Mouse (Mus musculus) 3134 (cell line): Measurements from ENCODE around the gene AI467606.
"Not testable (repeated sequence)": the region's sequence is repeated elsewhere in the genome, so short reads cannot be mapped to it uniquely, and the experiment has no call there.

Experiments
- DNase-seq: peaks from one replicate; pipeline ENCODE4 v3.0.0-alpha.2; 2011; ENCODE audit warnings: low spot score; ENCODE audit not compliant: insufficient read length; ENCODE audit errors: extremely low read depth

AI467606 gene

DNA sequence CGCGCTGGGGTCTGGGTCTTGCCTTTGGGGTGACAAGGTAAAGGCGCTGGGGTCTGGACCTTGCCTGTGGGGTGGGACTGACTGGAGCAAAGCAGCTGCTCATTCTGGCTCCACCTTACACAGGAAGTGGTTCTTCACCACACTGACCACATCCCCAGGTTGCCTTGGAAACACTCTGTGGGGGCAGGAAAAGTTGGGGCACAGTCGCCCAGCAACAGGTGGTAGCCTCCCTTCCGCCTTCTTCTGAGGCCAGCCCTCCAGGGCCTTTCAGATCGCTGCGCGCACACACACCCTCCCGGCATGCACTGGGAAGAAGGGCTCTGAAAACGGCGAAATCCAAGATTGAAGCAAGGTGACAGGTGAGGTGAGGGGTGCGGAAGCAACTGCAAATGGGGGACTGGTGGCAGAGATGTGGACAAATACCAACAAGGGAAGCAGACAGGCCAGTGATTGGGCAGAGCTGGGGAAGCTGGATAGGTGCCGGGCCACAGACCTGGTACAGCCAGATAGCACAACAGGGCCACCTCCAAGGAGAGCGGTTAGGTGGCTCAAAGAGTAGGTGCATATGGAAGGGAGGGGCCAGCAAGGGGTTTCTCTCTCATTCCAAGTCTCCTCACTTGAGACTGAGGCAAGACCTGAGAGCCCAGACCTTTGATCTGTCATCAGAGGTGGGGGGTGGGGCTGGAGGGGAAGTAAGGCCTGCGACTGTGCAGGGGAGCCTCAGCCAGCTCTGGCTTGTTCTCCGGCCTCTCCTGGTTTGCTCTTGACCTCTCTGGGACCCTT is at the start of gene AI467606:
Gene AI467606 (plus strand): TSS at position 246 of the 783 bp plus-strand sequence.
- peak; percentile 85 for DNase-seq

DNA sequence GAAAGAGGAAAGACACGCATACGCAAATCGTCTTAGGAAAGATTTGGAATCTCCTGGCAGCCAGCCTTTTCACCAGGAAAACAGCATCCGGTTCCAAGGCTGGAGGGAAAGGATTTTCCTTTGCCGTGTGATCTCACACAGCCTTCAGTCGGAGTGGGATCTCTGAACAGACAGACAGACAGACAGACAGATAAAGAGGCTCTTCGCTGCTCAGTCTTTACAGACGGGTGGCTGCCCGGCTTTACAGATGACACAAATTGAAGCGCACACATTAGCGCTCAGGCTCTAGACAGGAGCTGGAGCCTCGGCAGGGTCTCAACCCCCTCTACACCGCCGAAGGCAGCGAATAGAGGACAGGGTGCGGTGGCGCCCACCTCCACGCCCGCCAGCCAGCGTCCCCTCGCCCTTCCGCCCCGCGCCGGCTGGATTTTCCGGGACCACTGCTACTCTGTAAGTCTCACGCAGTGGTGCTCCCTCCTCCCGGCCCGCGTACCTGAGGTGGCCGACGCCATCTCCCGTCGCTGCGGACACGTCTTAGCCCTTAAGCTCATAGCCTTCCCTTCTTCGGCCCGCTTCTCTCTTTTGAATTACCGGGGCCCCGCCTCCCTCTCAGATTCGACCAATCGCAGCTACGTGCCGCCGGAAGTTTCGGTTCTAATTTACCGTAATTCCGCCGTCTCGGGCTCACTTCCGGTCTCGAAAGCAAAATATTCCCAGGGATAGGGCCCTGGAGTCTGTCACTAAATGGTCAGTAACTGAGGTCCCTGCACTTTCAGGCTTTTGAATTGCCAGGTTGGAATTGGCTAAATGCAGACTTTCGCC is 49.1 kb upstream of the AI467606 start, which contains the start of gene Kif22:
Gene Kif22 (minus strand): TSS at position 621 of the 822 bp plus-strand sequence.
- peak; percentile 79 for DNase-seq

DNA sequence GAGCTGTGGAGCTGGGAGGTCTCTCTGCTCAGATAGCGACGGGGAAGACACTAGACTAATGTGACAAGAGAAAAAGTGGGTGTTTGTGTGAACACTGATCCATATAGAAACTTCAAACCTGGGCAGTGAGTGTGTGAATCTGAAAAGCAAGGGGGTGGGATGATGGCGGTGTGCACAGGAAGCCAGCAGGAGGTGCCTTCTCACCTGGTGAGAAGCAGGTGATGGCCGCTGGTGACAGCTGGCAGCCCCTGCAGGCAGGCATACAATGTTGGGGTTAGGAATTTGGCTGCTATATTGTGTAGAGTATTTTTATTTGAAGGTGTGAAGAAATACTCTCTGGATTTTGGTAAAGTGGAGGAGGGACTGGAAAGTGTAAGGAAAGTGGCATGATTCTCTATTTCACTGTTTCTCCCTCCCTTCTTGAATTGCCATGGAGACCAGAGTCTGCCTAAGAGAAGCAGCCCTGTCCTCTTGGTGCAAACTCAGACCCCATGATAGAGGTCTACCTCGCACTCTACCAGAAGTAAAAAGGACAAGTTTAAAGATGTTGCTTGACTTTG is 36.1 kb upstream of the AI467606 start:
- no peak for DNase-seq

GRCm38 (mm10) chr7:127065538-127065937 is 25.6 kb upstream of the AI467606 start:
- no peak for DNase-seq

DNA sequence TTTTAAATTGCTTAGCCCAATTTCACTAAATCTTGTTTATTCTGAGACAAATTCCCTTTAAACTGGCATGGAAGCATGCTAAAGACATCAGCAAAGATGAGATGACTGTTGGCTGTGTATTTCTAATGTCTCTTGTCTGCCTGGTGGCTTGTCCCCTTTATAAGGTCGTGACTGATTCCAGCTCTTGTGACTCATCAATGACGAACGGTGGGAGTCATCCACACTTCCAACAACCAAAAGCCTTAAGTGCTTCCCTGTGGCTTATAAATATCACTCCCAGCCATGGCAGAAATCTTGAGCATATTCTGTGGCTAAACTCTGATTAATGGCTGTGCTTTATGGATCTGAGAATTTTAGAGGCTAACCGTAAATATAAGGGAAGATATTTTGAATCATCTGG is 24.8 kb upstream of the AI467606 start:
- DNase-seq, result peak; percentile 34

DNA sequence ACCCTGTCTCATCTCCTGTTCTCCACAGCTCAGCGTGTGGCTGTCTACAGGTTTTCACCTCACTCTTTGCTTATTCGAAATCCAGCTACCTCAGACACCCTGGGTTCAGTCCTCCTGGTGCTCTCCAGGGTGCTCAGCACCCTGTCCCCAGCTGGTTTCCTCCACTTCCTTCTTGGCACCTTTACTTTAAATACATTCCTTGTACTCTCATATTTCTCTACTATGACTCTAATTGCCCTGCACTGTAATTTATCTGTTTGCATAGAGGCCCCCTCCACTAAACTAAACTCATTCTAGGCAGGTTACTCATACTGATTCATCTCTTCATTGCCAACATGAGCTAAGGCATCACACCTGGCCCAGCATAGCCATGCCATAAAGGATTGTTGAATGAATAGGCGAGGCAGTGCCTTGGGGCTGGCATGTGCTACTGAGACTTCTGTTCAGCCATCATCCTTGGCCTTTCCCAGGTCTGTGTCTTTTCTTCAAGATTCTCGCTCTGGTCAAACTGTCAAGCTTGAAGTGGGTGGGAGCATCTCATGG is 20.2 kb upstream of the AI467606 start:
- DNase-seq, result no peak

DNA sequence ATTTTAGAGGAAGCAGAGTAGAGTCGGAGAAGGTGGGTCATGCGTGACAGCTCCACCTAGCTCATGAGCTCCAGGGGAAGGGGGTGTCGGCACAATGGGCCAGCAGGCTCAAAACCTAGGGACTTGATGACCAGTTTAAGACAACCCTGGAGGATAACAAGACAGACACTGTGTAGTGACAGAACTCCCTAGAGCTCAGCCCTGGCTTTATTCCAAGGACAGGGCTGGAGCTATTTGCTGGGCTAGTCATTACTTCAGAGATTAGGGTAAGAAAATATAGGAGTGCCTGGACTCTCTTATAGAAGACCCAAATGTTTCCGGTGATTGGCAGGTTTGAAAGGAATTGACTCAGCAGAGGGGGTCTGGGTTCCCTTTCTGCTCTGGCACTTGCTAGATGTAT is 17.9 kb upstream of the AI467606 start:
- DNase-seq, result no peak

DNA sequence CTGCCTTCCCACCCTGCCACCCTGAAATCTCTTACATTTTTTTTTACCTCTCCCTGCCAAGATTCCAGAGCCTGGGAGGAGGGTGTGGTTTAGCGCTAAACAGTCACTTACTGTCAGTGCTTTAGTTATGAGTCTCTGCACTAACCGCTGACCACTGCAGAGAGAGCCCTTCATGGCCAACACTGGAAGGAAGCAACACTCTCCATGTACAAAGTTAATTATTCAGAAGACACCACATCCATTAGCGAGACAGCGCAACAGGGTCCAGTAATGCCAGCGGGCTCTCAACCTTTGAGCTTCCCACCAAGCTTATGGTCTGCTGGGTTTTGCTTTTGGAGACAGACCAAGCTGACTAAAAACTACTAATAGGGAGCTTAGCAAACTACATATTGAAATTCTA is 15.0 kb upstream of the AI467606 start:
- peak; percentile 49 for DNase-seq

DNA sequence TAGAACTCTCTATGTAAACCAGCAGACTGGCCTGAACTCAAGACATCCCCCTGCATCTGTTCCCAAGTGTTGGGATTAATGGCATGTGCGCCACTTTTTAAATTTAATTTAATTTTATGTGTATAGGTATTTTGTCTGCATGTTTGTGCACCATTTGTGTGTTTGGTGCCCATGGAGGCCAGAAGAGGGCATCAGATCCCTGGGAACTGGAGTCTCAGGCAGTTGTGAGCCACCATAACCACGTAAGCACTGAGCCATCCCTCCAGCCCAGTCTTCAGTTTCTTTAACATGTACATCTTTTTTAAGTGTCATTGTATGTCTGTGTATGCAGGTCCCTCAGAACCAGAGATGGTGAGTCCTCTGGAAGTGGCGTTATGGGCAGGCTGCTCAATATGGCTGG is 13.5 kb upstream of the AI467606 start:
- DNase-seq, result no peak

GRCm38 (mm10) chr7:127080045-127080444 is 11.1 kb upstream of the AI467606 start:
- no peak for DNase-seq

- no peak for DNase-seq
Measured at GRCm38 (mm10) chr7:127082271-127082670, 8.9 kb upstream of the AI467606 start.

DNA sequence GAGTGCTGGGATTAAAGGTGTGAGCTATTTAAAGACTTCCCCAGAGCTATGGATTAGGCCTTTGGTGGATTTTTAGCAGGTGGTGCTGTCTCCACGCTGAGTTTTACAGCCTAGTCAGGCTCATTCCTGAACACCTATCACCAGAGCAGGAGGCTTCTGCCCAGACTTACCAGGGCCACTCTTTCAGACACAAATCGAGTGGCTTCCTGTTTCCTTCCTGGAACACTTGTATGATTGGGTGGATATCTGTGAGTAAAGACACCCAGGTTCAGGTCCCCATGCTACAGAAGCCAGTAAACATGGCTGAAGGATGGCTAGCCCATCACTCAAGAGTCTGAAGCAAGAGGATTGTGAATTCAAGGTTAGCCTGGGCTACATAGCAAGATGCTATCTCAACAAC is 8.2 kb upstream of the AI467606 start:
- no peak for DNase-seq

GRCm38 (mm10) chr7:127083689-127084088 is 7.5 kb upstream of the AI467606 start:
- DNase-seq, result no peak

DNA sequence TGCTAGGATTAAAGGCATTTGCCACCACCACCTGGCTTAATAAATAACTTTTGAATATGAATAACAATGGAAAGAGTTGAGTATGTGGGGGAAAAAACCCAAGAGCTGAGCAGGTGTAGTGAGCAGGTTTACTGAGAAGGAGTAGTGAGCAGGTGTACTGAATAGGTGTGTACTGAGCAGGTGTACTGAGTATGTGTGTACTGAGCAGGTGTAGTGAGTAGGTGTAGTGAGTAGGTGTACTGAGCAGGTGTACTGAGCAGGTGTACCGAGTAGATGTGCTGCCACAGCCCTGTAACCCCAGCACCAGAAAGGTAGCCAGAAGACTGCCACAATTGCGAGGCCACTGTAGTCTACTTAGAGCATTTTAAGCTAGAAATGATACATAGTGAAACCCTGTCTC is 6.4 kb upstream of the AI467606 start:
- no peak for DNase-seq

DNA sequence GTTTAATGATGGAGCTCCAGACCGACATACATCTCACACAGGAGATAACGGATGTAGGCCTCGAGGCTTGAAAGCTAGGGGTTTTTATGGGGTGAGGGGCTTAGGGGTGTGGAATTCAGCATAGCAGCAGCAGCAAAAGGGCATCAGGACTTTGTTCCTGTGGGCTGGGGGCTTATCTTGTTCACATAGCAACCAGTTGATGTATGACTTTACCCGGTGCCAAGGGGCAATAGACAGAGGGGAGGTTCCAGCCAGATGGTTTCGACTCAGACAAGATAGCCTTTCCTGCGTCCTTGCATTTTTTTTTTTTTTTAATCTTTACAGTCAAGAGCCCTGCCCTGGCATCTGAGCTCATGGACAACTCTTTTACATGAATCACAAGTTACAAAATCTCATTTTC is 5.4 kb upstream of the AI467606 start:
- DNase-seq, result not testable (repeated sequence)

DNA sequence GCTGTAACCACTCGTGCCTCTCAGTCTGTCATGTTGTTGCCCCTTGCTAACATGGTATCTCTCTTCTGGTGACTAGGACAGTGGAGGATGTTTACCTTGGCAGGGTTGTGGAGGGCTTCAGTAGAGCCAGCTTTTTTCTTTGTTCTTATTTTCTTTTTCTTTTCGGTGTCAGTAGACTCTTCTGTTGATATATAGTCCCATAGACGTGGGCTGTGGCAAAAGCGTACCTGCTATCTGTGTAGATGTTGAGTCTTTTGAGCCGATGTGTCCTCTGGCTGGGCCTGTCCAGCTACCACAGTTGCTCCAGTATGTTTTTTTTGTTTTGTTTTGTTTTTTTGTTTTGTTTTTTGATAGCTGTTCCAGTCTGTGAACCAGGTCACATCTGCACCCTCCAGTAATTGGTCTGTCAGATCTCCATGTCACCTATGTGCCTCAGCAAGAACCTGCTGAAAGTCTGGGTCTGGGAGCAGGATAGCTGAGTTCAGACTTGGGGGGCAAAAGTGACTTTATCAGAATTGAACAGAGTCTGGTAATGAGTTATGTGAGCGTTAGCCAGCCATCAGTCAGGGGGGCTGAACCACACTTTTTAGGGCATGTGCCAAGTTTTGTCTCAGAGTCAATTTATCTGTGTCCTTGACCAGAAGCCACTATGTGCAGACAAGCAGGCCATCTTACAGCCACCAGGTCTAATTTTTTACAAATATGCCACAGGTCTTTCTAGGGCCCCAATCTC is 3.7 kb upstream of the AI467606 start, which contains the start of gene Zg16:
Gene Zg16 (minus strand): TSS at position 51 of the 733 bp plus-strand sequence.
- not testable (repeated sequence) for DNase-seq

- DNase-seq, result no peak
Measured at GRCm38 (mm10) chr7:127088083-127088482, 3.1 kb upstream of the AI467606 start.

GRCm38 (mm10) chr7:127088901-127089845 is 2.0 kb upstream of the AI467606 start:
- no peak for DNase-seq
